Mouse (Mus musculus): Measurements from ENCODE around the gene Mia2. TPM values are rescaled to one million over a fixed set of nuclear protein-coding genes. Genes with fewer than 3 reads are reported as not detected.

Gene Mia2
- polyA plus RNA-seq, 1 experiment from 2014 or later = 33.2 TPM

DNA sequence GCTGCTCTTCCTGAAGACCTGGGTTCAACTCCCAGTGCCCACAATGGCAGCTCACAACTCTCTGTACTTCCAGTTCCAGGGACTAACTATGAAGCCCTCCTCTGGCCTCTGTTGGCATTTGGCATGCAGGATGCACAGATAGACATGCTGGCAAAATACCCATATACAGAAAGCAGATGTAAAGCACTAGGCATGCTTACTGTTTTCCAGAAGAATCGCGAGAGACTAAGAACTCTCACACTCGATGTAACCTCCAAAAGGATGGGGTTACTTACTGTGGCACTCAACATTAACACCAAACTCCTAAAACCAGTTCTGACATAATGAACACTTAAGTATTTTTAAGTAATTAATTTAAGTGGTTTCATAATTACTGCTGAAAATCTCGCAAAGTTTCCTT lies 35.3 kb upstream of the Mia2 start:
- H3K4me1 ChIP-seq (ENCODE audit: control insufficient read depth in 2 of 2, insufficient read depth in 2 of 2, low read length in 2 of 2) = peaks cover 6 to 13% of the 10 kb centered on the region in 2 experiments; a peak in 3 of 4 replicates
- H3K36me3 ChIP-seq (ENCODE audit: control insufficient read depth, insufficient read depth, low read length) = peaks cover 26% of the 10 kb centered on the region
- H3K27ac ChIP-seq (replicated peaks in 1 of 2; ENCODE audit: control insufficient read depth in 1 of 2, insufficient read depth in 1 of 2, low read depth in 2 of 2, low read length in 2 of 2) = peak overlapping the region; percentile 89 to 95
- peak overlapping the region; percentile 85 to 90 for H3K4me3 ChIP-seq (ENCODE audit: control insufficient read depth in 1 of 2, insufficient read depth in 1 of 2, low read depth in 1 of 2, low read length in 2 of 2)
- no peak for ATAC-seq (ENCODE audit: insufficient number of reproducible peaks, insufficient read depth, low FRiP score, low read depth)
- no peaks in the 10 kb centered on the region for H3K9me3 ChIP-seq (ENCODE audit: control insufficient read depth, low read length)
- WGBS = 48% methylated on average over 4 of the region's 4 CpGs
- no peaks in the 10 kb centered on the region for H3K27me3 ChIP-seq (ENCODE audit: control insufficient read depth, insufficient read depth, low read length)
- peak overlapping the region; percentile 94 for H3K9ac ChIP-seq (ENCODE audit: low read length)
- H3K4me2 ChIP-seq (ENCODE audit: low read length) = peak overlapping the region; percentile 77

DNA sequence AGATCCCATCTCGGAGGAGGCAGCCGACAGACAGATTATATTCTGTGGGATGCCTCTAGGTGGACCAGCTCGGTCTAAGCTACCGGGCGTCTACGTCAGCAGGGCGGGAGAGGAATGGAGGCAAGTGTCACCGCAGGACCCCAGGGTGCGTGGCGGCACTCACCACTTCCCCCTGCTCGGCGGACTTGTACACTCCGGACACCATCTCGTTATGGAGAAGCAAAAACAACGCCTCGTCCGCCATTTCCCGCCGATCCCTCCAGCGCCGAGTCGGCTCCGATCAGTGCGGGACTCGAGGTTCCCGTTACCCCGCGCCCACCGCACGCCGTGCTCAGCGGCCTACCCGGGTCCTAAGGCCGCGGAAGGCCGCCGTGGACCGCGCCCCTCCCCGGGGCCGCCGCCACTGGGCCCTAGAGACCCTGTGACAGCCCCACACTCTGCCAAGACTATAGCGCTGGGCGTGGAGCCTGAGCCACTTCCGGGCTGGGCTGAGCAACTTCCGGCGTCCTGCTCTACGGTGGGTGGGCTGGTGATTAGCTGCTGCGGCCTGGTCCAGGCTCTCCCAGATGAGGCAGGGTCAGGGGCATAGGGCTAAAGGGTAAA lies 34.5 kb upstream of the Mia2 start, which contains the start of gene Trappc6b:
TSS of gene Trappc6b (minus strand) at position 480 of the 603 bp plus-strand sequence.
- Histone ChIP-seq H3K9ac (ENCODE audit: low read length) (peak within 1 kb of the TSS; percentile 94), H3K4me1 (ENCODE audit: control insufficient read depth in 2 of 2, insufficient read depth in 2 of 2, low read length in 2 of 2) (peaks cover 6 to 13% of the 10 kb centered on the region in 2 experiments; a peak in 3 of 4 replicates), H3K9me3 (ENCODE audit: control insufficient read depth, low read length) (no peaks in the 10 kb centered on the region), H3K27me3 (ENCODE audit: control insufficient read depth, insufficient read depth, low read length) (no peaks in the 10 kb centered on the region), H3K4me2 (ENCODE audit: low read length) (peak within 1 kb of the TSS; percentile 77), H3K27ac (replicated peaks in 1 of 2; ENCODE audit: control insufficient read depth in 1 of 2, insufficient read depth in 1 of 2, low read depth in 2 of 2, low read length in 2 of 2) (peak within 1 kb of the TSS; percentile 89 to 95), H3K36me3 (ENCODE audit: control insufficient read depth, insufficient read depth, low read length) (peaks cover 20% of the 10 kb centered on the region), H3K4me3 (ENCODE audit: control insufficient read depth in 1 of 2, insufficient read depth in 1 of 2, low read depth in 1 of 2, low read length in 2 of 2) (peak within 1 kb of the TSS; percentile 85 to 90)
- ATAC-seq (ENCODE audit: insufficient number of reproducible peaks, insufficient read depth, low FRiP score, low read depth) = peak; percentile 97
- under 1% methylated on average over 48 of the region's 49 CpGs for WGBS

DNA sequence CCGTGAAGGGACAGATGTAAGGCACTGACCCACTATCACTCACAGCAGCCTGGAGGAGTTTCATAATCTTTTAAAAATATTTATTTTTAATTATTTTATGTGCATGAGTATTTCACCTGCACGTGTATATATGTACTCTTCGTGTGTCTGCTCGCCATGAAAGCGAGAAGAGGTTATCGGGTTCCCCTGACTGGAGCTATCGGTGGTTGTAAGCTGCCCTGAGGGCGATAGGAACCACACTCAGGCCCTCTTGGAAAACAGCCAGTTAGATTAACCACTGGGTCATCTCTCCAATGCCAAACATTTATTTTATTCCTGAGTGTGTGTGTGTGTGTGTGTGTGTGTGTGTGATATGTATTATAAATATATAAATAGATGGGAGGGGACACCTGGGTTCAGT lies 30.8 kb upstream of the Mia2 start:
- H3K9me3 ChIP-seq (ENCODE audit: control insufficient read depth, low read length) = no peaks in the 10 kb centered on the region
- peaks cover 3 to 13% of the 10 kb centered on the region in 2 experiments; a peak in 3 of 4 replicates for H3K4me1 ChIP-seq (ENCODE audit: control insufficient read depth in 2 of 2, insufficient read depth in 2 of 2, low read length in 2 of 2)
- ATAC-seq (ENCODE audit: insufficient number of reproducible peaks, insufficient read depth, low FRiP score, low read depth) = no peak
- peaks cover 20% of the 10 kb centered on the region for H3K36me3 ChIP-seq (ENCODE audit: control insufficient read depth, insufficient read depth, low read length)
- no peak overlapping the region for H3K27ac ChIP-seq (replicated peaks in 1 of 2; ENCODE audit: control insufficient read depth in 1 of 2, insufficient read depth in 1 of 2, low read depth in 2 of 2, low read length in 2 of 2)
- no peak overlapping the region for H3K4me3 ChIP-seq (ENCODE audit: control insufficient read depth in 1 of 2, insufficient read depth in 1 of 2, low read depth in 1 of 2, low read length in 2 of 2)
- H3K4me2 ChIP-seq (ENCODE audit: low read length) = no peak overlapping the region
- H3K27me3 ChIP-seq (ENCODE audit: control insufficient read depth, insufficient read depth, low read length) = no peaks in the 10 kb centered on the region
- WGBS = 85% methylated on average over 8 of the region's 8 CpGs
- no peak overlapping the region for H3K9ac ChIP-seq (ENCODE audit: low read length)

DNA sequence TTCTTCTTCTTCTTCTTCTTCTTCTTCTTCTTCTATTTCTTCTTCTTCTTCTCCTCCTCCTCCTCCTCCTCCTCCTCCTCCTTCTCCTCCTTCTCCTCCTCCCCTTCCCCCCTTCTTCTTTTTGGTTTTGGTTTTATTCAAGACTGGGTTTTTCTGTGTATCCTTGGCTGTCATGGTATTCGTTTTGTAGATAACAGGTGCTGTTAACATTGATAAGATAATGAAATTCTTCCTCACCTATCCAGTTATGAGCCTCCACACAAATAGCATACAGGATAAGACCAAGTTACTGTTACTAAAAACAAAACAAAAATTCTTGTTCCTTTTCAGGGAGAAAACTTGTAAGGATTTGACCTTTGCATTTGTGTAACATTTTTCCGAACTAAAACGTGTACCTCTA lies 29.8 kb upstream of the Mia2 start:
- H3K4me1 ChIP-seq (ENCODE audit: control insufficient read depth in 2 of 2, insufficient read depth in 2 of 2, low read length in 2 of 2) = peaks cover 0 to 8% of the 10 kb centered on the region in 2 experiments; a peak in 2 of 4 replicates
- peak overlapping the region in 1 of 2 experiments; percentile 100; a peak in 2 of 4 replicates for H3K4me3 ChIP-seq (ENCODE audit: control insufficient read depth in 1 of 2, insufficient read depth in 1 of 2, low read depth in 1 of 2, low read length in 2 of 2)
- peak overlapping the region; percentile 88 to 98; a peak in 3 of 4 replicates for H3K27ac ChIP-seq (replicated peaks in 1 of 2; ENCODE audit: control insufficient read depth in 1 of 2, insufficient read depth in 1 of 2, low read depth in 2 of 2, low read length in 2 of 2)
- no peaks in the 10 kb centered on the region for H3K9me3 ChIP-seq (ENCODE audit: control insufficient read depth, low read length)
- no peaks in the 10 kb centered on the region for H3K27me3 ChIP-seq (ENCODE audit: control insufficient read depth, insufficient read depth, low read length)
- H3K9ac ChIP-seq (ENCODE audit: low read length) = peak overlapping the region; percentile 71; the same call in 1 of the 2 replicates
- H3K36me3 ChIP-seq (ENCODE audit: control insufficient read depth, insufficient read depth, low read length) = peaks cover 30% of the 10 kb centered on the region
- WGBS = 43% methylated on average over 3 of the region's 3 CpGs
- peak overlapping the region; percentile 69 for H3K4me2 ChIP-seq (ENCODE audit: low read length)
- ATAC-seq (ENCODE audit: insufficient number of reproducible peaks, insufficient read depth, low FRiP score, low read depth) = no peak

DNA sequence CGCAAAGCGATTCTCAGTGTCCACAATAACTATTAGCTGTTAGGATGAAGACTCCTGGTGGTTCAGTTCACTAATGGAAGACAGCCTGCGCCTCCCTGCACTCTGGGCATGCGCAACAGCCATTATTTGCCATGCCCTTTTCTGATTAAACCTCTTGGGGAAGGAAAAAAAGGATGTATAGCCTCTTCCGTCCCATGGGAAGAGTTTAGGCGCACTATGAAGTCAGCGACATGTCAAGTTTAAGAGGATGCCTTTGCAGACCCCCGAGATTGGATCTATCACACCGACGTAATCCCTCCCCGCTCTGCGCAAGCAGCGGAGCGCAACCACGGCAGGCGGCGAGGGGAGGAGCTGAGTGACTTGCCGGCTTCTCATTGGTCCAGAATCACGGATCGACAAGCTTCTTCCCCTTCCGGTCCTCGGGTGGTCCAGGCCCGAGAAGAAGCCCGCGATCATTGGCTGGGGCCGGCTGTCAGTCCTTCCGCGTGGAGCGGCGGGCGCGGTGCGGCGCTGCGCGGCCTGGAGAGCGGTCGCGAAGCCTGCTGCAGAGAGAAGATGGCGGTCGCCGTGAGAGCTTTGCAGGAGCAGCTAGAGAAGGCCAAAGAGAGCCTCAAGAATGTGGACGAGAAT lies 29.0 kb upstream of the Mia2 start, which contains the start of gene Pnn:
TSS of gene Pnn (plus strand) at position 437 of the 630 bp plus-strand sequence.
- Histone ChIP-seq H3K4me1 (ENCODE audit: control insufficient read depth in 2 of 2, insufficient read depth in 2 of 2, low read length in 2 of 2) (peaks cover 0 to 8% of the 10 kb centered on the region in 2 experiments; a peak in 2 of 4 replicates), H3K27me3 (ENCODE audit: control insufficient read depth, insufficient read depth, low read length) (no peaks in the 10 kb centered on the region), H3K36me3 (ENCODE audit: control insufficient read depth, insufficient read depth, low read length) (peaks cover 38% of the 10 kb centered on the region), H3K4me2 (ENCODE audit: low read length) (peak within 1 kb of the TSS; percentile 92), H3K9me3 (ENCODE audit: control insufficient read depth, low read length) (no peaks in the 10 kb centered on the region), H3K9ac (ENCODE audit: low read length) (peak within 1 kb of the TSS; percentile 100), H3K4me3 (ENCODE audit: control insufficient read depth in 1 of 2, insufficient read depth in 1 of 2, low read depth in 1 of 2, low read length in 2 of 2) (peak within 1 kb of the TSS; percentile 80 to 100), H3K27ac (replicated peaks in 1 of 2; ENCODE audit: control insufficient read depth in 1 of 2, insufficient read depth in 1 of 2, low read depth in 2 of 2, low read length in 2 of 2) (peak within 1 kb of the TSS; percentile 88 to 98)
- under 1% methylated on average over 43 of the region's 43 CpGs for WGBS
- ATAC-seq (ENCODE audit: insufficient number of reproducible peaks, insufficient read depth, low FRiP score, low read depth) = peak; percentile 100

DNA sequence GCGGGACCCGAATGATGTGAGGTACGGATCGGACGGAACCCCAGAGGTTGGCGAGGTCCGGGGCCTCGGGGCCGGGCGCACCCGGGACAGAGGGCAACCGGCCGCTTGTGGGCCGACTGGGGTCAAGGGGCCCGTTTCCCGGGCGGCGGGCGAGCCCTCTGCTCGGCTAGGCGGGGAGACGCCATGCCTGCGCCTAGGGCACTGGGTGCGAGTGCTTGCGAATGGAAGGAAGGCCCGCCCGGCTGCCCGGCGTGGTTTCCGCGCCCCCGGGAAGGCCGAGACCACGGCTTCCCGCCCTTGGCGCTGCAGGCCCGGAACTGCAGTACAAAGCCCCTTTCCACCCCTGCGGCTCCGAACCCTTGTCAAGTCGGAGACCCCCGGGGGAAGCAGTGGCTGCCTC lies 28.5 kb upstream of the Mia2 start:
- no peaks in the 10 kb centered on the region for H3K9me3 ChIP-seq (ENCODE audit: control insufficient read depth, low read length)
- peak; percentile 18 for ATAC-seq (ENCODE audit: insufficient number of reproducible peaks, insufficient read depth, low FRiP score, low read depth)
- peaks cover 43% of the 10 kb centered on the region for H3K36me3 ChIP-seq (ENCODE audit: control insufficient read depth, insufficient read depth, low read length)
- peak overlapping the region; percentile 92 for H3K4me2 ChIP-seq (ENCODE audit: low read length)
- H3K4me3 ChIP-seq (ENCODE audit: control insufficient read depth in 1 of 2, insufficient read depth in 1 of 2, low read depth in 1 of 2, low read length in 2 of 2) = peak overlapping the region; percentile 80 to 100
- peaks cover 0 to 8% of the 10 kb centered on the region in 2 experiments; a peak in 2 of 4 replicates for H3K4me1 ChIP-seq (ENCODE audit: control insufficient read depth in 2 of 2, insufficient read depth in 2 of 2, low read length in 2 of 2)
- H3K9ac ChIP-seq (ENCODE audit: low read length) = peak overlapping the region; percentile 100
- under 1% methylated on average over 41 of the region's 41 CpGs for WGBS
- no peaks in the 10 kb centered on the region for H3K27me3 ChIP-seq (ENCODE audit: control insufficient read depth, insufficient read depth, low read length)
- peak overlapping the region; percentile 88 for H3K27ac ChIP-seq (replicated peaks in 1 of 2; ENCODE audit: control insufficient read depth in 1 of 2, insufficient read depth in 1 of 2, low read depth in 2 of 2, low read length in 2 of 2)

DNA sequence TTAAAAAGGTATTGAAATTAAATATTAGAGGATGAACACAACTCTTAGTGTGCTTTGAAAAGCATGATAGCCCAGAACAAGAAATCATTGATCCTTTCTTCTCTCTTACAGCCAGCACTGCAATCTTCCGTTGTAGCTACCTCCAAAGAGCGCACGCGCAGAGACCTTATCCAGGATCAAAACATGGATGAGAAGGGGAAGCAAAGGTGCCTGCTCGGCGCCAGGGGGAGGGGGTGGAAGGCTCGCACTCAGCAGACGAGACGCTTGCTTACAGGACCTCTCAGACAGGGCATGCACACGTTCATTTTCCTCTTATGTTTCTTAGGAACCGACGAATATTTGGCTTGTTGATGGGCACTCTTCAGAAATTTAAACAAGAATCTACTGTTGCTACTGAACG lies 26.8 kb upstream of the Mia2 start:
- no peak for ATAC-seq (ENCODE audit: insufficient number of reproducible peaks, insufficient read depth, low FRiP score, low read depth)

More for the DNA sequence above, 26.8 kb upstream of the Mia2 start:
- Histone ChIP-seq H3K9ac (ENCODE audit: low read length) (no peak overlapping the region), H3K9me3 (ENCODE audit: control insufficient read depth, low read length) (no peaks in the 10 kb centered on the region), H3K4me2 (ENCODE audit: low read length) (no peak overlapping the region), H3K4me3 (ENCODE audit: control insufficient read depth in 1 of 2, insufficient read depth in 1 of 2, low read depth in 1 of 2, low read length in 2 of 2) (no peak overlapping the region), H3K27me3 (ENCODE audit: control insufficient read depth, insufficient read depth, low read length) (no peaks in the 10 kb centered on the region), H3K36me3 (ENCODE audit: control insufficient read depth, insufficient read depth, low read length) (peaks cover 55% of the 10 kb centered on the region), H3K4me1 (ENCODE audit: control insufficient read depth in 2 of 2, insufficient read depth in 2 of 2, low read length in 2 of 2) (peaks cover 0 to 8% of the 10 kb centered on the region in 2 experiments; a peak in 2 of 4 replicates), H3K27ac (replicated peaks in 1 of 2; ENCODE audit: control insufficient read depth in 1 of 2, insufficient read depth in 1 of 2, low read depth in 2 of 2, low read length in 2 of 2) (no peak overlapping the region)
- 93% methylated on average over 13 of the region's 13 CpGs for WGBS
